Mouse (Mus musculus) retina, postnatal 1 day (tissue): ENCODE data around the gene Ablim2.
A peak's percentile ranks its signal among the peaks of the same experiment; 100 is the strongest.

Experiments
- DNase-seq: peaks from one replicate; pipeline ENCODE4 v3.0.0-alpha.2; 2012

The Ablim2 gene

GRCm38 (mm10) chr5:35890985-35891730 lies 133.5 kb downstream of the Ablim2 start:
- DNase-seq = no peak

- no peak for DNase-seq
Measured at GRCm38 (mm10) chr5:35892363-35892762, 134.7 kb downstream of the Ablim2 start.

- DNase-seq = peak; percentile 98
Measured at GRCm38 (mm10) chr5:35893093-35893804, 135.6 kb downstream of the Ablim2 start, which contains the start of gene Afap1. Afap1 (plus strand) TSS chr5:35893319.

GRCm38 (mm10) chr5:35893805-35894260 lies 136.2 kb downstream of the Ablim2 start:
- DNase-seq = peak; percentile 75

GRCm38 (mm10) chr5:35894295-35895047 lies 136.8 kb downstream of the Ablim2 start:
- peak; percentile 27 for DNase-seq

GRCm38 (mm10) chr5:35895926-35896325 lies 138.2 kb downstream of the Ablim2 start:
- no peak for DNase-seq

- DNase-seq = no peak
Measured at GRCm38 (mm10) chr5:35896556-35896955, 138.9 kb downstream of the Ablim2 start.

- peak; percentile 61 for DNase-seq
Measured at GRCm38 (mm10) chr5:35897147-35897546, 139.5 kb downstream of the Ablim2 start.

- no peak for DNase-seq
Measured at GRCm38 (mm10) chr5:35898114-35898513, 140.4 kb downstream of the Ablim2 start.

- no peak for DNase-seq
Measured at GRCm38 (mm10) chr5:35898994-35899393, 141.3 kb downstream of the Ablim2 start.

GRCm38 (mm10) chr5:35900401-35901225 lies 142.9 kb downstream of the Ablim2 start:
- no peak for DNase-seq

- peak; percentile 38 for DNase-seq
Measured at GRCm38 (mm10) chr5:35901226-35901809, 143.6 kb downstream of the Ablim2 start.

GRCm38 (mm10) chr5:35903456-35903855 lies 145.8 kb downstream of the Ablim2 start:
- no peak for DNase-seq

GRCm38 (mm10) chr5:35905283-35905682 lies 147.6 kb downstream of the Ablim2 start:
- no peak for DNase-seq

GRCm38 (mm10) chr5:35907090-35907489 lies 149.4 kb downstream of the Ablim2 start:
- DNase-seq = no peak

GRCm38 (mm10) chr5:35907633-35908426 lies 150.2 kb downstream of the Ablim2 start:
- peak; percentile 90 for DNase-seq

GRCm38 (mm10) chr5:35908626-35909443 lies 151.2 kb downstream of the Ablim2 start:
- no peak for DNase-seq

GRCm38 (mm10) chr5:35915629-35916300 lies 158.1 kb downstream of the Ablim2 start:
- peak; percentile 39 for DNase-seq

GRCm38 (mm10) chr5:35916666-35917065 lies 159.0 kb downstream of the Ablim2 start:
- peak; percentile 64 for DNase-seq

GRCm38 (mm10) chr5:35918387-35918786 lies 160.7 kb downstream of the Ablim2 start:
- DNase-seq = peak; percentile 45
